Mouse (Mus musculus): Measurements from ENCODE around the gene Pced1b.
"Not testable (repeated sequence)": the region's sequence is repeated elsewhere in the genome, so short reads cannot be mapped to it uniquely, and the experiment has no call there.

- not testable (repeated sequence) for TF ChIP-seq POLR2A (IDR thresholded peaks at IDR 0.05; ENCODE audit: borderline replicate concordance, extremely low read depth, low read depth, low read length); CTCF (IDR thresholded peaks at IDR 0.05; ENCODE audit: insufficient read depth, low read length)
Measured at GRCm38 (mm10) chr15:97364271-97364670, 117.4 kb downstream of the Pced1b start.
